Mouse (Mus musculus) heart, adult 11 months (tissue): ENCODE results near the gene Suv39h1.
"Not testable (repeated sequence)": the region's sequence is repeated elsewhere in the genome, so short reads cannot be mapped to it uniquely, and the experiment has no call there.

Experiments used
- DNase-seq: peaks from one replicate; pipeline ENCODE4 v3.0.0; 2022

Suv39h1 gene

GRCm38 (mm10) chrX:8074430-8075014 is at the start of gene Suv39h1:
TSS of gene Suv39h1 (minus strand) at chrX:8074760.
- DNase-seq = peak; percentile 100

GRCm38 (mm10) chrX:8123821-8124470 is 49.4 kb upstream of the Suv39h1 start:
- no peak for DNase-seq

GRCm38 (mm10) chrX:8117264-8117663 is 42.7 kb upstream of the Suv39h1 start:
- no peak for DNase-seq

- no peak for DNase-seq
These were observed 40.7 kb upstream of the Suv39h1 start for GRCm38 (mm10) chrX:8115275-8115674.

- peak; percentile 2 for DNase-seq
These were observed 30.5 kb upstream of the Suv39h1 start for GRCm38 (mm10) chrX:8105019-8105418.

GRCm38 (mm10) chrX:8102213-8102668 is 27.7 kb upstream of the Suv39h1 start:
- peak; percentile 30 for DNase-seq

- peak; percentile 33 for DNase-seq
These were observed 26.5 kb upstream of the Suv39h1 start for GRCm38 (mm10) chrX:8101017-8101416.

GRCm38 (mm10) chrX:8099435-8099834 is 24.9 kb upstream of the Suv39h1 start:
- peak; percentile 37 for DNase-seq

- DNase-seq = peak; percentile 100
These were observed 22.3 kb upstream of the Suv39h1 start for GRCm38 (mm10) chrX:8096787-8097242.

- DNase-seq = peak; percentile 99
These were observed 21.7 kb upstream of the Suv39h1 start for GRCm38 (mm10) chrX:8096068-8096786.

GRCm38 (mm10) chrX:8095546-8095945 is 21.0 kb upstream of the Suv39h1 start:
- peak; percentile 80 for DNase-seq

- not testable (repeated sequence) for DNase-seq
These were observed 16.4 kb upstream of the Suv39h1 start for GRCm38 (mm10) chrX:8090954-8091347.

GRCm38 (mm10) chrX:8090346-8090953 is 15.9 kb upstream of the Suv39h1 start, which contains the start of gene Was:
TSS of gene Was (minus strand) at chrX:8090498.
- DNase-seq = peak; percentile 96

- no peak for DNase-seq
These were observed 15.2 kb upstream of the Suv39h1 start for GRCm38 (mm10) chrX:8089746-8090145.

GRCm38 (mm10) chrX:8085611-8086010 is 11.1 kb upstream of the Suv39h1 start:
- DNase-seq = no peak

GRCm38 (mm10) chrX:8084771-8085259 is 10.3 kb upstream of the Suv39h1 start:
- DNase-seq = no peak

GRCm38 (mm10) chrX:8075104-8075503 is 544 bp upstream of the Suv39h1 start:
- DNase-seq = no peak

- DNase-seq = no peak
These were observed 605 bp downstream of the Suv39h1 start for GRCm38 (mm10) chrX:8073881-8074429.

- DNase-seq = no peak
These were observed 5.4 kb downstream of the Suv39h1 start for GRCm38 (mm10) chrX:8069166-8069565.

- not testable (repeated sequence) for DNase-seq
These were observed 23.3 kb downstream of the Suv39h1 start for GRCm38 (mm10) chrX:8051044-8051781.

GRCm38 (mm10) chrX:8033009-8033408 is 41.6 kb downstream of the Suv39h1 start:
- DNase-seq = no peak

- DNase-seq = no peak
These were observed 47.7 kb downstream of the Suv39h1 start for GRCm38 (mm10) chrX:8026811-8027210.
